Mouse (Mus musculus): ENCODE measurements around the gene Lman2. TPM values are rescaled to one million over a fixed set of nuclear protein-coding genes. Genes with fewer than 3 reads are reported as not detected.

Lman2 gene
- polyA plus RNA-seq, 1 experiment, result 81.4 TPM

DNA sequence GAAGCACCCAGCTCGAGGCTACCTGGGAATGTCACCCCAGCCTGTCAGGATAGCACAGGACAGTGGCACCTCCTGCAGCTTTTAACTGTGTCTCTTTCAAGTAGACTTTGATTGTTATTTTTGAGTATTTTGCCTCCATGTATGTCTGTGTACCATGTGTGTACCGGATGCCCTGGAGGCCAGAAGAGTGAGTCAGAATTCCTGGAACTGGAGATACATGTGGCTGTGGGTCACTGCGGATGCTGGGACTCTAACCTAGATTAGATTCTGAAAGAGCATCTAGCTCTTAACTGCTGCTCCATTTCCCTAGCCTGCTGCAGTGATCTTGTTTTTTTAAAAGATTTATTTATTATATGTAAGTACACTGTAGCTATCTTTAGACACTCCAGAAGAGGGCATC is 30.3 kb downstream of the Lman2 start:
- Histone ChIP-seq H3K27me3 (ENCODE audit: control insufficient read depth, insufficient read depth, insufficient read length) (no peaks in the 10 kb centered on the region), H3K4me3 (ENCODE audit: insufficient read depth, poor library complexity, severe bottlenecking) (no peak overlapping the region), H3K79me2 (ENCODE audit: control insufficient read depth, insufficient read depth) (peaks cover 16% of the 10 kb centered on the region), H3K79me3 (ENCODE audit: low read depth) (peaks cover 2% of the 10 kb centered on the region), H3K36me3 (ENCODE audit: control insufficient read depth, insufficient read depth) (no peaks in the 10 kb centered on the region), H3ac (ENCODE audit: control insufficient read depth, insufficient read length, low read depth) (no peak overlapping the region)
- TF ChIP-seq USF1 (IDR thresholded peaks at IDR 0.05; ENCODE audit: low read depth) (no peak), CEBPB (IDR thresholded peaks at IDR 0.05; ENCODE audit: low read depth) (no peak), MYOD1 (IDR thresholded peaks at IDR 0.05; ENCODE audit: control insufficient read depth, insufficient read length, low read depth) (no peak), MAX (IDR thresholded peaks at IDR 0.05) (no peak), FOSL1 (IDR thresholded peaks at IDR 0.05; ENCODE audit: insufficient read depth, low read length, poor library complexity, severe bottlenecking) (no peak), MYOG (IDR thresholded peaks at IDR 0.05; ENCODE audit: control insufficient read depth, extremely low read depth, insufficient read length) (no peak), CTCF (IDR thresholded peaks at IDR 0.05; ENCODE audit: control insufficient read depth, insufficient read depth, insufficient read length) (no peak)

DNA sequence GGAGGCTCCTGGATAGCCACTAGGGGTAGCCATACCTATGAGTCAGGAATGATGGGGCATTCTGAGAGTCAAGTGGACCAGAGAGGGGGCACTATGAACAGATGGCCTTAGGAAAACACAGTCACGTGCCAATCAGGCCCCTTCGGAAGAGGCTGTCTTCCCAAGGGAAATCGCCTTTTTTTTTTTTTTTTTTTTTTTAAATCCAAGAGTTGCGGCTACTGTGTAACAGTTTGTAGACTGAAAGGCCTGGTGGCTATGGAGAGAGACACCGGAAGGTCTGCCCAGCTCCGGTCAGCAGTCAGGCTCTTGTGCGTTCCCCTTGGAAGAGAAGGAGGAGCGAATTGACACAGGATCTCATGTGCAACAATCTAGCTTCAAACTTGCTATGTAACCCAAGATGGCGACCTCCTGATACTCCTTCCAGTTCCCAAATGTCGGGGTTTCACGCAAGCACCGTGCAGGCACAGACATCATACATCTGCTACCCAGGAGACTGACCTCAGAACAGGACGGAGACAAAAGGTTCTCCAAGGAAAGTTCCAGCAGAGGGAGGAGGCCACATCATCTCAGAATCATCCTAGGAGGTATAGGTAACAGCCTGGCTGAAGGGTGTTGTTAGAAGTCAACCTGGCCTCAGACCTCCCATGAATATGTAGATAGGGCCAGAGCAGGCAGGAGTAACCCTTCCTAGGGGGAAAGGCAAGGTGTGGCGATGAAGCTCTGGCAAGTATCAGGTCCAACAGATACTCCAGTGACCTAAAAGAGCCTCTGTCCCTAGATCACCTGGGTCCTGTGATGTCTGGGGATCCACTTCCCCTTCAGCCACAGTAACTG is 31.8 kb downstream of the Lman2 start:
- Histone ChIP-seq H3K36me3 (ENCODE audit: control insufficient read depth, insufficient read depth) (peaks cover 5% of the 10 kb centered on the region), H3K79me2 (ENCODE audit: control insufficient read depth, insufficient read depth) (peaks cover 16% of the 10 kb centered on the region), H3ac (ENCODE audit: control insufficient read depth, insufficient read length, low read depth) (no peak overlapping the region), H3K4me3 (ENCODE audit: insufficient read depth, poor library complexity, severe bottlenecking) (peak overlapping the region; percentile 46), H3K27me3 (ENCODE audit: control insufficient read depth, insufficient read depth, insufficient read length) (no peaks in the 10 kb centered on the region), H3K79me3 (ENCODE audit: low read depth) (peaks cover 5% of the 10 kb centered on the region)
- TF ChIP-seq CTCF (IDR thresholded peaks at IDR 0.05; ENCODE audit: control insufficient read depth, insufficient read depth, insufficient read length) (peak; percentile 26), MYOD1 (IDR thresholded peaks at IDR 0.05; ENCODE audit: control insufficient read depth, insufficient read length, low read depth) (peak; percentile 53), MYOG (IDR thresholded peaks at IDR 0.05; ENCODE audit: control insufficient read depth, extremely low read depth, insufficient read length) (no peak), FOSL1 (IDR thresholded peaks at IDR 0.05; ENCODE audit: insufficient read depth, low read length, poor library complexity, severe bottlenecking) (no peak), CEBPB (IDR thresholded peaks at IDR 0.05; ENCODE audit: low read depth) (no peak), USF1 (IDR thresholded peaks at IDR 0.05; ENCODE audit: low read depth) (peak; percentile 92)

DNA sequence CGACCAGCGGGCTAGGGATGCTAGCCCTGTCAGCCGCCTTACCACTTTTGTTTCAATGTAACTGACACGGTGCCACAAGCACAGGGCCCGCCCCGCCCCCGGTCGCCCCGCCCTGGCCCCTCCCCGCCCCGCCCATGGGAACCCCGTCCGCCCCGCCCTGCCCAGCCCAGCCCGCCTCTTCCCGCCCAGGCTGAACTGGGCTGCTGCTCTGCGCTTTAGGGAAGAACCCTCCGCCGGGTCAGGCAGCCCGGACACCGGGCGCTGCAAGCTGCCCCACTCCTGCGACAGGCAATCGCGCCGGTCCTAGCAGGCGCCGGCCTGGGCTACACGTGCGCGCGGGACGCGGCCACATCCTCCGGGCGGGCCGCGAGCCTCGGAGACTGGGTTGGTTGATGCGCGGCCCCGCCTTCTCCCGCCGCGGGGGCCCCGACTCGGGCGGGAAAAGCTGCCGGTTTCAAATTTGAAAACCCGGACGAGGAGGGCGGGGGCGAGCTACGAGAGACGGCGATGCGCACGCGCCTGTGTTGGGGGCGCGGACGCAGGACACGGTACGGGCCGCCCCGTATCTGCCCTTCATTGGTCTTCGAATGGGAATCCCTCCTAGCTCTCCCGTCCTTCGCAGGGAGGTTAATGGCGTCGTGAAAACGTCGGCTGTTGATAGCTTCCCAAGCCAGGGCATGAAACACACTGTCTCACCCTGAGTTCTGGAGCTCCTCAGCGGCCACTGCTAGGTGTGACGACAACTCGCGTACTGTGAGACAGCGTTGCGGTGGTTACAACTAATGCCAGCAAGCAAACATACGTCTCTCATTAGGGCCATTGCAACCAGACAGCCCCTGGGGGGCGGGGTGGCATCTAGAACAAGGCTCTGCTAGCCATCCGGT is 32.7 kb downstream of the Lman2 start, which contains the start of gene Mxd3:
TSS of gene Mxd3 (minus strand) at position 141 of the 884 bp plus-strand sequence.
- Histone ChIP-seq H3K36me3 (ENCODE audit: control insufficient read depth, insufficient read depth) (peaks cover 13% of the 10 kb centered on the region), H3K4me3 (ENCODE audit: insufficient read depth, poor library complexity, severe bottlenecking) (peak within 1 kb of the TSS; percentile 46), H3K27me3 (ENCODE audit: control insufficient read depth, insufficient read depth, insufficient read length) (no peaks in the 10 kb centered on the region), H3K79me3 (ENCODE audit: low read depth) (peaks cover 5% of the 10 kb centered on the region), H3ac (ENCODE audit: control insufficient read depth, insufficient read length, low read depth) (peak within 1 kb of the TSS; percentile 80), H3K79me2 (ENCODE audit: control insufficient read depth, insufficient read depth) (peaks cover 16% of the 10 kb centered on the region)
- TF ChIP-seq MAX (IDR thresholded peaks at IDR 0.05) (peak; percentile 56), CEBPB (IDR thresholded peaks at IDR 0.05; ENCODE audit: low read depth) (no peak)

DNA sequence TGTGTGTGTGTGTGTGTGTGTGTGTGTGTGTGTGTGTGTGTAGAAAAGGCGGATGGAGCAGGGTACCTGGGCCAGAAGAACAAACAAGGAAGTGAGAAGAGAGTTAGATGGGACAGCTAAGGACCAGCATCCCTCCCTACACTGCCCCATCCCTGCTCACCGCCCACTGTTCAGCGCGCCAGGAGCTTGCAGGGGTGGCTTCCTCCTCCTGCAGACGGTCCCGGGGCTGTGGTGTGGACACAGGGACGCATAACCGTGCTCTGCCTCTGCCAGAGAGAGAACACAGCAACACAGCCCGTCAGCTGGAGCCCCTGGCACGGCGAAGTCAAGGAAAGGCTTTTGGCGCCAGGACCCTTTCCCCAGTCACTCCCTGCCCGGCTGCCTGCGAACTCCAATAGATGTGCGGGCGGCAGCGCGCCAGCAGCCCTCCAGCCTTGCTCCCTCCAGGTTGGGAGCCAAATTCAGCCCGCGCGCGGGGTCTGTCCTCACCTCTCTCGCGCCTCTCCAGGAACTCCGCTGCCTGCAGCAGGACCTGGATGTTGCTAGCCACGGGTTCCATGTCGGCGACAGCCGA is 33.4 kb downstream of the Lman2 start:
- peak overlapping the region; percentile 46 for H3K4me3 ChIP-seq (ENCODE audit: insufficient read depth, poor library complexity, severe bottlenecking)

DNA sequence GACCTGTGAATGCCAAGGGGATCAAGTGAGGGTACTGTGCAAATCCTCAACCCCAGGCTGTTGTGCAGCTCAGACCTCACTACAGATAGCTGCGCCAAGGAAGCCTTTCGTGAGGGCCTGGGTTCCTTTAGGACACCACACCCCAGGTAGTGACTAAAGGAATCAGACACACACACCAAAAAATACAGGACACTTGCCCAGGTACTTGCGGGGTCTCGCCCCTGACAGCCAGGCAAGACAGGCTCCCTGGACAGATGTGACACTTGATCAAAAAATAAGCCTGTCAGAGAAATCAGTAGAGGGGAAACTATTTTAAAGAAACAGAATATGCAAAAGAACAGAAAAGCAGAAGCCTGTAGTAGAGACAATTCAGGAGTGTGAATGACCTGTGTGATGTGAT is 33.9 kb downstream of the Lman2 start:
- Histone ChIP-seq H3K4me3 (ENCODE audit: insufficient read depth, poor library complexity, severe bottlenecking) (peak overlapping the region; percentile 46), H3ac (ENCODE audit: control insufficient read depth, insufficient read length, low read depth) (peak overlapping the region; percentile 79), H3K79me3 (ENCODE audit: low read depth) (peaks cover 11% of the 10 kb centered on the region), H3K27me3 (ENCODE audit: control insufficient read depth, insufficient read depth, insufficient read length) (no peaks in the 10 kb centered on the region), H3K79me2 (ENCODE audit: control insufficient read depth, insufficient read depth) (peaks cover 27% of the 10 kb centered on the region), H3K36me3 (ENCODE audit: control insufficient read depth, insufficient read depth) (peaks cover 22% of the 10 kb centered on the region)
- no peak for TF ChIP-seq FOSL1 (IDR thresholded peaks at IDR 0.05; ENCODE audit: insufficient read depth, low read length, poor library complexity, severe bottlenecking)
- TF ChIP-seq MYOD1 (IDR thresholded peaks at IDR 0.05; ENCODE audit: control insufficient read depth, insufficient read length, low read depth), result no peak
- TF ChIP-seq USF1 (IDR thresholded peaks at IDR 0.05; ENCODE audit: low read depth), result no peak
- no peak for TF ChIP-seq MYOG (IDR thresholded peaks at IDR 0.05; ENCODE audit: control insufficient read depth, extremely low read depth, insufficient read length)
- TF ChIP-seq CTCF (IDR thresholded peaks at IDR 0.05; ENCODE audit: control insufficient read depth, insufficient read depth, insufficient read length), result no peak
- no peak for TF ChIP-seq MAX (IDR thresholded peaks at IDR 0.05)
- no peak for TF ChIP-seq CEBPB (IDR thresholded peaks at IDR 0.05; ENCODE audit: low read depth)

More for the DNA sequence above, 33.4 kb downstream of the Lman2 start:
- H3K36me3 ChIP-seq (ENCODE audit: control insufficient read depth, insufficient read depth), result peaks cover 17% of the 10 kb centered on the region
- TF ChIP-seq USF1 (IDR thresholded peaks at IDR 0.05; ENCODE audit: low read depth), result no peak
- no peak for TF ChIP-seq MAX (IDR thresholded peaks at IDR 0.05)
- no peak for TF ChIP-seq MYOG (IDR thresholded peaks at IDR 0.05; ENCODE audit: control insufficient read depth, extremely low read depth, insufficient read length)
- no peak for TF ChIP-seq CEBPB (IDR thresholded peaks at IDR 0.05; ENCODE audit: low read depth)
- no peak for TF ChIP-seq CTCF (IDR thresholded peaks at IDR 0.05; ENCODE audit: control insufficient read depth, insufficient read depth, insufficient read length)
- TF ChIP-seq MYOD1 (IDR thresholded peaks at IDR 0.05; ENCODE audit: control insufficient read depth, insufficient read length, low read depth), result no peak
- no peak for TF ChIP-seq FOSL1 (IDR thresholded peaks at IDR 0.05; ENCODE audit: insufficient read depth, low read length, poor library complexity, severe bottlenecking)
- H3K27me3 ChIP-seq (ENCODE audit: control insufficient read depth, insufficient read depth, insufficient read length), result no peaks in the 10 kb centered on the region
- H3K79me3 ChIP-seq (ENCODE audit: low read depth), result peaks cover 5% of the 10 kb centered on the region
- peaks cover 21% of the 10 kb centered on the region for H3K79me2 ChIP-seq (ENCODE audit: control insufficient read depth, insufficient read depth)
- peak overlapping the region; percentile 79 for H3ac ChIP-seq (ENCODE audit: control insufficient read depth, insufficient read length, low read depth)

All from C2C12 (cell line).